Mouse (Mus musculus): ENCODE results near the gene Dmxl2. TPM values are rescaled to one million over a fixed set of nuclear protein-coding genes. Genes with fewer than 3 reads are reported as not detected.
A peak's percentile ranks its signal among the peaks of the same experiment; 100 is the strongest.

Dmxl2 gene
- polyA plus RNA-seq, 1 experiment from 2014 or later: 4.6 TPM

GRCm38 (mm10) chr9:54335582-54335981, 165.8 kb downstream of the Dmxl2 start:
- no peak overlapping the region for H3K9ac ChIP-seq
- H3K36me3 ChIP-seq (ENCODE audit: insufficient read depth): no peaks in the 10 kb centered on the region
- H3K27ac ChIP-seq (ENCODE audit: low read depth): no peak overlapping the region
- DNase-seq: no peak
- TF ChIP-seq CTCF (IDR thresholded peaks at IDR 0.05; ENCODE audit: low read depth): no peak
- no peaks in the 10 kb centered on the region for H3K9me3 ChIP-seq (ENCODE audit: low read depth, low read length)
- no peak overlapping the region for H3K4me2 ChIP-seq
- no peak overlapping the region for H3K4me3 ChIP-seq (ENCODE audit: low read depth, low read length)
- H3K27me3 ChIP-seq (ENCODE audit: insufficient read depth, low read length): no peaks in the 10 kb centered on the region
- WGBS: 61% methylated on average over 12 of the region's 12 CpGs
- H3K4me1 ChIP-seq (ENCODE audit: insufficient read depth): no peaks in the 10 kb centered on the region
- ATAC-seq (ENCODE audit: insufficient read depth): no peak

- H3K9me3 ChIP-seq (ENCODE audit: low read depth, low read length): no peaks in the 10 kb centered on the region
- H3K4me3 ChIP-seq (ENCODE audit: low read depth, low read length): no peak overlapping the region
- 89% methylated on average over 7 of the region's 7 CpGs for WGBS
- no peaks in the 10 kb centered on the region for H3K4me1 ChIP-seq (ENCODE audit: insufficient read depth)
- no peak for DNase-seq
- H3K27me3 ChIP-seq (ENCODE audit: insufficient read depth, low read length): no peaks in the 10 kb centered on the region
- no peak for TF ChIP-seq CTCF (IDR thresholded peaks at IDR 0.05; ENCODE audit: low read depth)
- no peak overlapping the region for H3K9ac ChIP-seq
- no peak for ATAC-seq (ENCODE audit: insufficient read depth)
- no peaks in the 10 kb centered on the region for H3K36me3 ChIP-seq (ENCODE audit: insufficient read depth)
- no peak overlapping the region for H3K27ac ChIP-seq (ENCODE audit: low read depth)
- H3K4me2 ChIP-seq: no peak overlapping the region
These were observed 172.2 kb downstream of the Dmxl2 start for GRCm38 (mm10) chr9:54329201-54329600.

- peak; percentile 67 for TF ChIP-seq CTCF (IDR thresholded peaks at IDR 0.05; ENCODE audit: low read depth)
- DNase-seq: peak; percentile 43
These were observed 178.0 kb downstream of the Dmxl2 start for GRCm38 (mm10) chr9:54323456-54323855.

DNA sequence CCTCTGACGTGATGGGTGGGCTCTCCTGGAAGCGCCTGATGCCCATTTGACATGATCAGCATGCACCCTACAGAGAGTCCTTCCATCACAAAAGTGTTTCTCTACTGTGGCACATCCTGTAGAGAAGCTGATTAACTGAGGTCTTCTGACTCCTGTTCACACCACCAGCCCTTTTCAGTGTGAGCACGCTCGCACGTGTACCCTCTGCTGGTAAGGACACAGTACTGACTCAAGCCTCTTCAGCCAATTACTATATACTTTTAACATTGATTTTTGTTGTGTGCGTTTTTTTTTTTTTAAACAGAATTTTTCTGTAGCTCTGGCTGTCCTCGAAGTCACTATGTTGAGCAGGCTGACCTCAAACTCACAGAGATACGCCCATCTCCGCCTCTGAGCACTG, 185.1 kb downstream of the Dmxl2 start:
- peak; percentile 24; the same call in 1 of the 2 replicates for TF ChIP-seq CTCF (IDR thresholded peaks at IDR 0.05; ENCODE audit: low read depth)
- no peak overlapping the region for H3K4me2 ChIP-seq
- no peaks in the 10 kb centered on the region for H3K27me3 ChIP-seq (ENCODE audit: insufficient read depth, low read length)
- WGBS: 62% methylated on average over 9 of the region's 9 CpGs
- no peak overlapping the region for H3K4me3 ChIP-seq (ENCODE audit: low read depth, low read length)
- ATAC-seq (ENCODE audit: insufficient read depth) (no peak), DNase-seq (peak; percentile 8)
- H3K9ac ChIP-seq: no peak overlapping the region
- no peaks in the 10 kb centered on the region for H3K9me3 ChIP-seq (ENCODE audit: low read depth, low read length)
- no peaks in the 10 kb centered on the region for H3K4me1 ChIP-seq (ENCODE audit: insufficient read depth)
- no peak overlapping the region for H3K27ac ChIP-seq (ENCODE audit: low read depth)
- no peaks in the 10 kb centered on the region for H3K36me3 ChIP-seq (ENCODE audit: insufficient read depth)

More at GRCm38 (mm10) chr9:54323456-54323855, 178.0 kb downstream of the Dmxl2 start:
- no peaks in the 10 kb centered on the region for H3K27me3 ChIP-seq (ENCODE audit: insufficient read depth, low read length)
- ATAC-seq (ENCODE audit: insufficient read depth): no peak
- no peak overlapping the region for H3K9ac ChIP-seq
- H3K36me3 ChIP-seq (ENCODE audit: insufficient read depth): no peaks in the 10 kb centered on the region
- H3K4me1 ChIP-seq (ENCODE audit: insufficient read depth): no peaks in the 10 kb centered on the region
- H3K9me3 ChIP-seq (ENCODE audit: low read depth, low read length): no peaks in the 10 kb centered on the region
- H3K27ac ChIP-seq (ENCODE audit: low read depth): no peak overlapping the region
- no peak overlapping the region for H3K4me2 ChIP-seq
- WGBS: 41% methylated on average over 8 of the region's 8 CpGs
- H3K4me3 ChIP-seq (ENCODE audit: low read depth, low read length): no peak overlapping the region

Other genes starting within 250 kb of the Dmxl2 start
- gene Cyp19a1, start 233.5 kb downstream of the Dmxl2 start, polyA plus RNA-seq (2014; fragmentation: Nextera tagmentation; extraction: Ambion mirVana): not detected in 2 replicates
- not detected in 2 replicates for gene Gldn, start 215.1 kb downstream of the Dmxl2 start, polyA plus RNA-seq (2014; fragmentation: Nextera tagmentation; extraction: Ambion mirVana)
- gene Sh2d7, start 37.4 kb upstream of the Dmxl2 start, polyA plus RNA-seq (2014; fragmentation: Nextera tagmentation; extraction: Ambion mirVana): not detected in 2 replicates
- gene Cib2, start 58.6 kb upstream of the Dmxl2 start, polyA plus RNA-seq (2014; fragmentation: Nextera tagmentation; extraction: Ambion mirVana): 14.1 and 15.3 TPM in 2 replicates
- 106 and 112 TPM in 2 replicates for gene Idh3a, start 84.7 kb upstream of the Dmxl2 start, polyA plus RNA-seq (2014; fragmentation: Nextera tagmentation; extraction: Ambion mirVana)
- 0.31 and 0.32 TPM in 2 replicates for gene Acsbg1, start 160.2 kb upstream of the Dmxl2 start, polyA plus RNA-seq (2014; fragmentation: Nextera tagmentation; extraction: Ambion mirVana)
- gene Dnaja4, start 197.2 kb upstream of the Dmxl2 start, polyA plus RNA-seq (2014; fragmentation: Nextera tagmentation; extraction: Ambion mirVana): 6.1 and 6.3 TPM in 2 replicates
- 148 and 156 TPM in 2 replicates for gene Wdr61, start 232.9 kb upstream of the Dmxl2 start, polyA plus RNA-seq (2014; fragmentation: Nextera tagmentation; extraction: Ambion mirVana)